Mouse (Mus musculus) mesoderm, embryonic 11.5 days (tissue): ENCODE measurements around the gene Ackr4.
A peak's percentile ranks its signal among the peaks of the same experiment; 100 is the strongest.

Experiments
- DNase-seq: peaks from one replicate; pipeline ENCODE4 v3.0.0-alpha.2; 2012; ENCODE audit warnings: low read depth, low spot score

The Ackr4 gene

GRCm38 (mm10) chr9:104126833-104127232 is at the start of gene Ackr4:
Gene Ackr4, minus strand, starts transcription at chr9:104126933.
- DNase-seq: no peak

- DNase-seq: no peak
These were observed 45.6 kb upstream of the Ackr4 start for GRCm38 (mm10) chr9:104172342-104172741.

GRCm38 (mm10) chr9:104171651-104172050 is 44.9 kb upstream of the Ackr4 start:
- no peak for DNase-seq

GRCm38 (mm10) chr9:104169986-104170385 is 43.3 kb upstream of the Ackr4 start:
- no peak for DNase-seq

- no peak for DNase-seq
These were observed 39.2 kb upstream of the Ackr4 start for GRCm38 (mm10) chr9:104165926-104166325.

- DNase-seq: no peak
These were observed 37.5 kb upstream of the Ackr4 start for GRCm38 (mm10) chr9:104164194-104164593.

GRCm38 (mm10) chr9:104161117-104161516 is 34.4 kb upstream of the Ackr4 start:
- no peak for DNase-seq

- no peak for DNase-seq
These were observed 30.6 kb upstream of the Ackr4 start for GRCm38 (mm10) chr9:104157291-104157690.

- DNase-seq: no peak
These were observed 29.8 kb upstream of the Ackr4 start for GRCm38 (mm10) chr9:104156506-104156905.

GRCm38 (mm10) chr9:104155100-104155715 is 28.5 kb upstream of the Ackr4 start:
- no peak for DNase-seq

GRCm38 (mm10) chr9:104152121-104152520 is 25.4 kb upstream of the Ackr4 start:
- DNase-seq: no peak

GRCm38 (mm10) chr9:104148969-104149368 is 22.2 kb upstream of the Ackr4 start:
- no peak for DNase-seq

- no peak for DNase-seq
These were observed 19.9 kb upstream of the Ackr4 start for GRCm38 (mm10) chr9:104146683-104147082.

- peak; percentile 23 for DNase-seq
These were observed 17.7 kb upstream of the Ackr4 start for GRCm38 (mm10) chr9:104144314-104144996.

- DNase-seq: no peak
These were observed 16.1 kb upstream of the Ackr4 start for GRCm38 (mm10) chr9:104142805-104143204.

- DNase-seq: no peak
These were observed 13.6 kb upstream of the Ackr4 start for GRCm38 (mm10) chr9:104140351-104140750.

- no peak for DNase-seq
These were observed 3.5 kb upstream of the Ackr4 start for GRCm38 (mm10) chr9:104130141-104130755.

- no peak for DNase-seq
These were observed 1.4 kb upstream of the Ackr4 start for GRCm38 (mm10) chr9:104128110-104128509.

- peak; percentile 61 for DNase-seq
These were observed 3.1 kb downstream of the Ackr4 start for GRCm38 (mm10) chr9:104123622-104124021.

- DNase-seq: no peak
These were observed 3.6 kb downstream of the Ackr4 start for GRCm38 (mm10) chr9:104123101-104123500.

GRCm38 (mm10) chr9:104109151-104109550 is 17.6 kb downstream of the Ackr4 start:
- DNase-seq: no peak

- no peak for DNase-seq
These were observed 18.1 kb downstream of the Ackr4 start for GRCm38 (mm10) chr9:104108571-104109143.

- no peak for DNase-seq
These were observed 19.3 kb downstream of the Ackr4 start for GRCm38 (mm10) chr9:104107482-104107881.
